Mouse (Mus musculus) mouse embryonic stem cell (cell line): ENCODE data around the gene Ppp4r3b.

Experiments
- in situ Hi-C, 2 experiments: fragments of 300-500 bp; cut with MboI; formaldehyde crosslinking; loops; 1 replicate in 1 of 2; 3 replicates in 1 of 2; pipeline ENCODE4 v1.14.3; 2019 to 2020; ENCODE audit warnings: low sequenced_read_pairs in 2 of 2, low pct_unique_long_range_greater_than_20kb in 1 of 2, mixed read lengths in 1 of 2; ENCODE audit not compliant: unreplicated experiment in 1 of 2

Ppp4r3b gene

GRCm38 (mm10) chr11:29172563-29173124, at the start of gene Ppp4r3b:
Gene Ppp4r3b (plus strand): TSS chr11:29172890.
- in situ Hi-C loops, result no loop called here

DNA sequence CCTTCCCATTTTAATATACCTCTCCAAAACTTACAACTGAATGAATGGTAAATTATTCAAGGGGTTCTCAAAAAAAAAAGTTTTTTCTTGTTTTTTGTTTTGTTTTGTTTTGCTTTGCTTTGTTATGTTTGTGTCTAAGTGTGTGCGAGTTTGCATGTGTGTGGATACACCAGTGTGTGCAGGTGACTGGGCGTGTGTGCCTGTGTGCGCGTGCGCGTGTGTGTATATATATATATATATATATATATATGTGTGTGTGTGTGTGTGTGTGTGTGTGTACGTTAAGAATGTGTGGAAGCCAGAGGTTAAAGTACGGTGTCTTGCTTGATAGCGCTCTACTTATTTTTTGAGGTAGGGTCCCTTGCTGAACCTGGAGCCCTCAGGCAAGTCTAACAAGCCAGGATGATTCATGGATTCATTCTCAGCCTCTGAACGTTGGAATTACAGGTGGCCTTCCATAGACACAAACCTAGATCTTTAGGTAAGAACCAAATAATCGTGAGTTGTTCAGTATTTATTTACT, 42.8 kb upstream of the Ppp4r3b start:
- in situ Hi-C loops, result no loop called here

- in situ Hi-C loops, result no loop called here
These were observed 42.0 kb upstream of the Ppp4r3b start, which contains the start of gene Pnpt1 for GRCm38 (mm10) chr11:29130385-29131355. Gene Pnpt1 (plus strand): TSS chr11:29130744.

DNA sequence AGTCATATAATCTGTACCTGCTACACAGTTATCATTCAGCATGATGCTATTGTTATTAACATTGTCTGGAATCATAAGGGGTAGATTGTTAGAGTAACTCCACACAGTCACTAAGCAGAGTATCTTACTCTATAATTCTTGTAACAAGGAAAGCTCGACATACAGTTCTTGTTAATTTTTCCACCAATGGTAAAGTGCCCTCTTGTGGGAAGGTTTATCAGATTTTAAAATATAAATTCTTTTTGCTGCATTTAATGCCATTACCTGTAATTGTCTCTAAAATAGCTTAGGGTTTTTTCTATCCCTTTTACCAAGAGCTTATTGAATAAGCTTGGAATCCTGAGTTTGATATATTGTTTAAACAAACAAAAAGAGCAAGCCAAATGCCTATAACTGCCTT, 32.0 kb upstream of the Ppp4r3b start:
- in situ Hi-C loops, result no loop called here

- in situ Hi-C loops, result no loop called here
These were observed 23.8 kb upstream of the Ppp4r3b start for GRCm38 (mm10) chr11:29148901-29149300.

DNA sequence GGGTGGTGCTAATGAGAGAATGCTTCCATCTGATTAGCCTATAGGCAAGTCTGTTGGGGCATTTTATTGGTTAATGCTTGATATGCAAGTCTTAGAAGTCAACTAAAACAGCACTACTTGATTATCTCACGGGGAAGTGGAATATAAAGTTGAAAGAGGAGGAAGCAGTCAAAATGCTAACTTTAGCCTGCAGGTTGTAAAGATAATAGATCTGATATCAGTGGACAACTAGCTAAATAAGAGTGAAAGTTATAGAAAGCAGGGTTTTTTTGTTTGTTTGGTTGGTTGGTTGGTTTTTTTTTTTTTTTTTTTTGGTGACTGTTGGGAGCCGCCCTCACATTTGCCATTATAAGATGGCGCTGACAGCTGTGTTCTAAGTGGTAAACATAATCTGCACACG, 9.1 kb upstream of the Ppp4r3b start:
- in situ Hi-C loops, result no loop called here

DNA sequence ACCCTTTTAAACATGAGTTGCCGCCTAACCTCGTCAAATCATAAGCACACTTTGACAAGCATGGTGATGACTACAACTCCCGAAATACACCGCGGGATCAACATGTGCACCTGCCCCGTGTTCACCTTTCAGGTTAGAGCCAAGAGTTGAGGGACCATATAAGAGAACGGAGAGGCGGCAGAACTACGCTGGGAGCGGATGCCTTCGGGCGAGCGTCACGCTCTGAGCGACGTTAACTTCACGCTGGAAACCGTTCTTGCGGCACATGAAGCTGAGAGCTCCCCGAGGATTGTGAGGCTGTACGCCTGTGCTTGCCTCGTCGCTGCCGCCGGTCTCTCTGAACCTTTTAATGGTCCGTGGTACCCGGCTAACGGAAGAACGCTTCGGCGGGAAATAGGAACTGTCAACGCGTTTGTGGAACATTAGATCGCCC, 715 bp upstream of the Ppp4r3b start:
- in situ Hi-C loops, result no loop called here

GRCm38 (mm10) chr11:29173125-29173631, 488 bp downstream of the Ppp4r3b start:
- in situ Hi-C loops, result no loop called here

DNA sequence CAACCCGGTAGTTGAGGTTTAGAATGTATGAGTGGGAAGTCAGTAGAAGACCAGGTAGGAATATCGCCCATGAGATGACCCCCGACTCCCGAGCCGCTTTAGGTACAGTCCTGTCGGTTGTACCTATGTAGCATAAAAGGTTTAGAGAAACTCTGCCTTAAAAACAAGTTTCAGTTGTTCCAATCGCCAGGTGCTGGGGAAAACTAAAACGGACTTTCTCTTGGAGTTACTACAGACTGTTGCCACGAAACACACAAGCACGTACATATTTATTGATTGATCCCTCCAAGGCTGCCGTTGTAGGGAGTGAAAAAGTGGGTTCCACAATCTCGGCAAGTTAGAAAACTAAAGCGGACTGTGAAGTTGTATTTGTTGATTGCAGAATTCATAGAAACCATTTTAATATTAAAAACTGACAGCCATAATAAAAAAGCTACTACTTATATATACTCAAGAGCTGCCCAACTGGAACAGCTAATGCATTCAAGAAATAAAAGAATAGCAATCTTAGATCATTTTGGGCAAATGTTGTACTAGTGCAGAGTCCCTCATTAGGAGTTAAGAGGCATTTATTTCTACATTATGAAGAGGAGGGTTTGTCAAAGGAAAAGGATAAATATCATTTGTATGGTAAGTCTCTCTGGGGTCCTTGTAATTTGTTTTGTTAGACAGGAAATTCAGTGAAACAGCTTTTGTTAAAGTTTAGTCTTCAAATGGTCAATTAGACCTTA, 1.2 kb downstream of the Ppp4r3b start:
- in situ Hi-C loops, result no loop called here

- in situ Hi-C loops, result no loop called here
These were observed 6.6 kb downstream of the Ppp4r3b start for GRCm38 (mm10) chr11:29179319-29179718.

- in situ Hi-C loops, result no loop called here
These were observed 8.0 kb downstream of the Ppp4r3b start for GRCm38 (mm10) chr11:29180657-29181056.

DNA sequence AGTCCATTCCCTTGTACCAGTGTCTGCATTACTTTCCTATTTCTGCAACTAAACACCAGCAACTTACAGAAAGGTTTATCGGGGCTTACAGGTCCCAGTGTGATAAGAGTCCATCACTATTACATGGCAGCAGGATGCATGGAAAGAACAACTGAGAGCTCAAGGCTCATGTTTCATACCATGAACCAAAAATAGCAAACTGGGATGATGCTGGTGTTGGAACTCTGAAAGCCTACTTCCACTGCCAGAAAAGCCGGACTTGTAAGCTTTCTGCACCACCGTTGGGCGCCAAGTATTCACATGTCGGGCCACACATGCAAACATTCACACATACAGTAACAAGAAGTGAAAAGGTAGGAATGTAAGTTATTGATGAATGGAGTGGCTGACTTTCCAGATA, 9.1 kb downstream of the Ppp4r3b start:
- in situ Hi-C loops, result no loop called here

DNA sequence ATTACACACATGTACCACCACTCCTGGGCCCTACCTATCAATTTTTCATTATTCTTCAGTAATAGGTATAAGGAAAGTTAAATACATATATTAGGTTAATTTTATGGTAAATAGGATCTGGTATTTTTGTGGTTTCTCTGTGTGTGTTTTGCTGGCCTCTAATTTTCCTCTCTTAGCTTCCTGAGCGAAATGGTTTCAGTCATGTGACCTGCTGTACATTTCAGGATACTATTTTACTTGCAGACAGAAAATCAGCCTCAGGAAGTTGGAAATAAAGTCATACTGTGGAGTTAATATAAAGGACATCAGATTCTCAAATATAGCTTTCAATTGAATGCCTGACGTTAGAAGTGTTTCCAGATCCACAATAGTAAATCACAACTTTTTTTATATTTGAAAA, 16.3 kb downstream of the Ppp4r3b start:
- in situ Hi-C loops, result no loop called here

DNA sequence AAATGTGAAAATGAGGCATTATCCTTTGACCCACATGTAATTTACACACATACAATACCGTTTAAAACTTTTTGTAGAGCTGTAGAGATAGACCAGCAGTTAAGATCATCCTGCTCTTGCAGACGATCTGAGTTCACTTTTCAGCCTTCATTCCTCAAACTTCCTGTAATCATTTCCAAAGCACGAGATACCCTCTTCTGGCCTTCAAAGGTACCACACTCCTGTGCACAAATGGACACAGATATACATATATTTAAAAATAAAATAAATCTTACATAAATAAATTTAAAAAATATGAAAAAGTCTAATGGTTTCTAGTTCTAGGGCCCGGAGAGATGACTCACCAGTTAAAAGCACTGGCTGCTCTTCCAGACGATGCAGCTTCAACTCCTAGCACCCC, 31.0 kb downstream of the Ppp4r3b start:
- in situ Hi-C loops, result no loop called here

- in situ Hi-C loops, result no loop called here
These were observed 37.1 kb downstream of the Ppp4r3b start for GRCm38 (mm10) chr11:29209774-29210173.

DNA sequence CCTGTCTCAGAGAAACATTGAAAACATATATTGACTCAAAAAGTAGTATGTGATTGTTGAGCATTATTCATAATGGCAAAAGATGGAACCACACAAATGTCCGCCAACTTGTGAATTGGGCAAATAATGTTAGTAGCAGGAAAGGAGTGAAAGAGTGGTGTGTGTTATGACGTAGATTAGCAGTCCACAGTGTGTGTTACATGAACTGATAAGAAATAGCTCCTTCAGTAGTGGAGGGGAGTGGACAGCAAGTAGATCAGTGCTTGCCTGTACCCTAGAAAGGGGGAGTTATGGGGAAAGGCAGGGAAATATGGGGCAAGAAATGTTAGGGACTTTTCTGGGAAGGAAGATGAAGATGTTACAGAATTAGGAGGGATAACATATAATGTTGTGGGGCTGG, 43.5 kb downstream of the Ppp4r3b start:
- in situ Hi-C loops, result no loop called here

GRCm38 (mm10) chr11:29219055-29219454, 46.4 kb downstream of the Ppp4r3b start:
- in situ Hi-C loops, result no loop called here

DNA sequence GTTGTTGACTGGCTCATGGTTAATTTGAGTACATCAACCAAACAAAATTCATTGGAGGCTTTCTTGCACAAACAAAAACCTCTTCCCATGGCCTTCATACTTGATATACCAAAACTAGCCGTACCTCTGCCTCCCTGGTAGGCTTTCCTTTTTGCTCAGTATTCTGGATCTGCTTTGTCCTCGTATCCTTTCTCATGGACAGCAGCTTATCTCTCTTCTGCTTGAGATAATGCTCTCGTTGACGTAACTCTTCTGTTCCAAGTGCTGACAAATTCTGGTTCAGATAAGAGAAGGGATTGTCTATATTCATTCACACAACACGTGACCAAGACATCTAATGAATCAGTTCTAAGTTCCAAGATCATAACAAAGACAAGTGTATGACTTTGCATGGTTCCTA, 49.6 kb downstream of the Ppp4r3b start:
- in situ Hi-C loops, result no loop called here

GRCm38 (mm10) chr11:29224754-29225153, 52.1 kb downstream of the Ppp4r3b start:
- in situ Hi-C loops, result no loop called here
